Mouse (Mus musculus) T-helper 1 cell (primary cell): Measurements from ENCODE around the gene Calcoco1.

Experiments
- in situ Hi-C: fragments of 300-600 bp; cut with MboI, MseI; formaldehyde crosslinking; loops from one replicate; pipeline ENCODE4 v1.15.1; 2025; ENCODE audit warnings: high pct_unique_total_duplicates

Calcoco1 gene

DNA sequence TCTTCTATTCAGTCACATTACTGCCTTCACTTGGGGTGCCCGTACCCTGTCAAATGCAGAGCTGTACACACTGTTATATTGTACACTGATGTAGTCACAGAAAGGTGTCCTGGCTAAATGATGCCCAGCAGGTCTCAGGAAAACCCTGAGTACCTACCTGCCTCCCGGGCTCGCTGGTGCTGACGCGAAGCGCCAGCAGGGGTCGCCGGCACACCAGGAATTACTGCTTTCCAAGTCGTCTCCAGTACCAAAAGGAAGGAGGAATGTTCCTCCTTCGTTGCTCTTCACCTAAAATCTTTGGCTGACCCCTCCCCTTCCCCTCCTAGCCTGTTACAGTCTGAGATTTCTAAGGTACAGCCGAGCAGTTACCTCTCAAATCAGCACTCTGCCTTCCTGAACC lies 23.8 kb downstream of the Calcoco1 start:
- in situ Hi-C loops: no loop called here

GRCm38 (mm10) chr15:102696899-102697298 lies 25.1 kb downstream of the Calcoco1 start:
- in situ Hi-C loops: no loop called here

GRCm38 (mm10) chr15:102693600-102693999 lies 28.4 kb downstream of the Calcoco1 start:
- in situ Hi-C loops: no loop called here

- in situ Hi-C loops: no loop called here
Observed at GRCm38 (mm10) chr15:102692991-102693411, 29.0 kb downstream of the Calcoco1 start.

- in situ Hi-C loops: no loop called here
Observed at GRCm38 (mm10) chr15:102692321-102692804, 29.6 kb downstream of the Calcoco1 start.

DNA sequence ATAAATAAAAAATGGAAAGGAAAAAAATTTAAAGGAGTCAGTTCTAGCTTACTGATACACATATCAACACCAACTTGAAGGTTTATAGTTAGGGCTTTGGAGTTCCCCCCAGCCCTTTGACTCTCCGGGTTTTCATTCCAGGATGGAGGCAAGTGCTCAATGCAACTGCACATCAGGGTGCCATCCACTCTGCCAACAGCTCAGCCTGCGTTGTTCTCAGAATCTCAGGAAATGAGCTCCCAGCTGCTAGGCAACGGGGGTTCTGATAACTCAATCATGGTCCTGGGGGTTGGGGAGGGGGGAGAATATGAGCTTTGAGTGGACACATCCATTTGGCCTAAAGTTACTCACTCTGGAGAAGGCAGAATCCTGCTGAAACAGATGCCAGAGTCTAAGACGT lies 36.2 kb downstream of the Calcoco1 start:
- in situ Hi-C loops: loop anchor here (5.0 kb wide), 1 partner anchor 57 kb away; no protein-coding TSS in a partner anchor

DNA sequence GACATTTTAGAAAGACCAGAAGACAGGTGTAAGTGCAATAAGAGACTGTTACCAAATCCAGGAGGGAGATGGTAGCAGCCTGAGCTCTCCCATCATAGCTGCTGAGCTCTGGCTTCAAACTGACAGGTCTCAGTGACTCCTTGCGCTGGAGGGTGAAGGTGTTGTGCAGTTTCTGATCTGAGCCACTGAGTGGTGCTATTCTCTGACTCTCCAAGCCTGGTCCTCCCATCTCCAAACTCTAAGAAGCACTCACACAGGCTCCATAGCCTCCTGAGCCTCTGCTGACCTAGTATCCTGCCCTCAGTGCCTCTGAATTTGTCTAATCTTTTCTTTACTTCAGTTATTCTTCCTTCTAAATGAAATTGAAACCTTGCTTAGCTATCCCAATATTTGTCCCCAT lies 38.3 kb downstream of the Calcoco1 start:
- in situ Hi-C loops: no loop called here

- in situ Hi-C loops: no loop called here
Observed at GRCm38 (mm10) chr15:102676345-102676744, 45.6 kb downstream of the Calcoco1 start.

DNA sequence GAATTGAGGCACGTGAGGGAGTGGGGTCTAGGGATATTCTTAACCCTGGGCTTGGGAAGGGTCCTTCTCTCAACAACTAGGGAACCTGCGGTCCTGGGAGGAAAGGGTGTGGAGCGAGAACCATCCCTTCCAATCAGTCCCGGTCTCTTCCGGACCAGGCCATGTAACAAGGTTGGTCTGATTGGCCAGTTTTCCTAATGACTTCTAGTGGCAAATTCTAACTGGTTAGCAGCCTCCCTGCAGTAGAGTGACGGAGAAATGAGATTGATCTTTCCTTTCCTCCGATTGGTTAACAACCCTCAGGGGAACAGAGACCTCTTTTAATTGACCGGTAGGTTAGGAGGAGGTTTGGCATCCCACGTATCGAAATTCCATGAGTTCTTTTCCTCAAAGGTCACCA lies 48.4 kb downstream of the Calcoco1 start:
- in situ Hi-C loops: no loop called here

DNA sequence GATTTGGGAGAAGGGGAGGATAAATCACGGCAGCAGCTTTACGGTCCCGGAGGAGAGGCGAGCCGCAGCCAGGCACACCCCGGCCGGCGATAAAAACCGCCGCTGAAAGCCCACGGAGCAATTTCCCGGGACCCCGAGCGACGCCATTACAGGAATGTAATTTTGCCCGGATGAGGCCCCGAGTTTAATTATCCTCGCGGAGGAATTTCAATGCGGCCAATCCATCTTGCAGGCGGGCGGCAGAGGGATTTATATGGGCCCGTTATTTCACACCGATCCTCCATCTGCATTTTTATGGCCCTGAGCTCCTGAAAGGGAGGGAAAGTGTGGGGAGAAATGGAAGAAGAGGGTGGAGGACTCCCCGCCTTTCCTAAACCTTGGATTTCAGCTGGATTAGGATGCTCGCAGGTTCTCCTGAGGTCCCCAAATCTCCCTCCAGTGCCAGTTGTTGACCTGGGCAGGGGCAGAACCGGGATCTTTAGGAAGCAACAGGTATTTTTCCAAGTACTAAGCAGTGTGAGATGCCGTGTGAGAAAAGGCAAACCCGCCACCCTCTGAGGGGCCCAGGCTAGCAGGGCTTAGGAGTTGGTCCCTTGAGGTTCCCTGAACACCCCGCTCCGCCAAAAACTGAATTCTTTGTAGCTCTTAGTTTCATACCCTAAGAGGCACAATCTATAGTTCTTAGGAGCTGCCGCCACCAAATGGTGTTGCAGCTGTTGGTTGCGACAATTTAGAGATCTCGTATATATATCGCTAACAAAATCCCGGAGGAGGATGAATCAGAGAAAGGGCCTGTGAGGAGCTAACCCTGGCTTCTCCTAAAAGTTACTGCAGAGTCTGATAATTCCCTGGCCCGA lies 49.5 kb downstream of the Calcoco1 start, which contains the start of gene Atp5g2:
TSS of gene Atp5g2 (minus strand) at position 138 of the 857 bp plus-strand sequence.
- in situ Hi-C loops: no loop called here

GRCm38 (mm10) chr15:102671721-102672214 lies 50.2 kb downstream of the Calcoco1 start:
- in situ Hi-C loops: no loop called here

GRCm38 (mm10) chr15:102670767-102671575 lies 51.0 kb downstream of the Calcoco1 start:
- in situ Hi-C loops: no loop called here

GRCm38 (mm10) chr15:102670281-102670680 lies 51.7 kb downstream of the Calcoco1 start:
- in situ Hi-C loops: no loop called here

DNA sequence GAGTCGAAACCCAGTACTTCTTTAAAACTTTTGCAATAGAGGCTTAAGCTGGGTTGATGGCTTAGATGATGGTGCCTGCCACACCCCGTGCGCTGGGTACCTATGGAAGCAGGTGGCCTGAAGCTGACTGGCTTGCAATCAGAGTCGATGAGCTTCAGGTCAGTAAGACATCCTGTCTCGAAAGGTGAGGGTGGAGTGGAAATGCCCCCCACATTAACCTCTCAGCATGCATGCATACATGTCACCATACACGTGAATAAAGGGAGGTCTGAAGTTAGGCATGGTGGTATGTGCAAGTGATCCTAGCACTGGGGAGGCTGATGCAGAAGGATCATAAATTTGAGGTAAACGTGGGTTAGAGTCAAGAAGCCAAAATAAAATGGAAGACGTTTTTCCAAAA lies 52.4 kb downstream of the Calcoco1 start:
- in situ Hi-C loops: loop anchor here (5.0 to 10.0 kb wide), 2 partner anchors 42 to 215 kb away; partner anchors contain the start of genes Atf7, Gm28047 and Prr13

DNA sequence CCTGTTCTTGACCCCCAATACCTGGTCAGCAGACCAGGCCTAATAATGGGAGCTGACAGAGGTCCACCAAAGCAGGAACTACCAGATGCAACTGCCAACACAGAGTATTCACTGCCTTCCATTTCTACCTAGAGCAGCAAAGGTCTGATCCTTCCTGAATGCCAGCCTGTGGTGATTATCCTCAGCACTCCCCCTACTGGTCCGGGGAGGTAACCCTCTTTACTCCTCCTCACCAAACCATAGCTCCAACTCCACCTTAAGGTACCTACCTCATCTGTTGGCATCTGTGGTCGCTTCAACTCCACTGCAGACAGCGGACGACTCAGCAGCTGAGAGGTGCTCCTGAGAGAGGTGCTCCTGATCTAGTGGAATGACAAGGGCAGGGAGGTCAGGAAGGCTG lies 56.5 kb downstream of the Calcoco1 start:
- in situ Hi-C loops: loop anchor here (5.0 to 10.0 kb wide), 2 partner anchors 38 to 211 kb away; partner anchors contain the start of genes Atf7, Gm28047 and Prr13

GRCm38 (mm10) chr15:102663825-102664224 lies 58.2 kb downstream of the Calcoco1 start:
- in situ Hi-C loops: loop anchor here (10.0 kb wide), 1 partner anchor 209 kb away; the partner anchor contains the start of gene Prr13

DNA sequence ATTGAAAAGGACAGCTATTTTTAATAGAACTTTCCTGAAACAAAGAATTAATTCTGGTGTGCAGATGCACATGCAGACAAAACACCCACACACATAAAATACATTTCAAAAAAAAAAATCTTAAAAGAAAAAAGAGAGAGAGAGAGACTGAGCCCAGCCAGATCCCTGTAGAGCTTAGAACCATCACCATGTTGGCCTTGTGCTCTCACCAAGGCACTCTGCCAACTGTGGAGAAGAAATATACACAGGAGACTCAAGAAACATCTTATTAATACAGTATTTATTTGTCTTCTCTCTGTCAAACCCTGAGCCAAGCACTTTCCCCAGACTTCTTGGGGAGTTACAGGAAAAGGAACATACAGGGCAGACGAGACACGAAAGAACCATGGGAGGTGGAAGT lies 59.4 kb downstream of the Calcoco1 start:
- in situ Hi-C loops: loop anchor here (10.0 kb wide), 1 partner anchor 208 kb away; the partner anchor contains the start of gene Prr13

DNA sequence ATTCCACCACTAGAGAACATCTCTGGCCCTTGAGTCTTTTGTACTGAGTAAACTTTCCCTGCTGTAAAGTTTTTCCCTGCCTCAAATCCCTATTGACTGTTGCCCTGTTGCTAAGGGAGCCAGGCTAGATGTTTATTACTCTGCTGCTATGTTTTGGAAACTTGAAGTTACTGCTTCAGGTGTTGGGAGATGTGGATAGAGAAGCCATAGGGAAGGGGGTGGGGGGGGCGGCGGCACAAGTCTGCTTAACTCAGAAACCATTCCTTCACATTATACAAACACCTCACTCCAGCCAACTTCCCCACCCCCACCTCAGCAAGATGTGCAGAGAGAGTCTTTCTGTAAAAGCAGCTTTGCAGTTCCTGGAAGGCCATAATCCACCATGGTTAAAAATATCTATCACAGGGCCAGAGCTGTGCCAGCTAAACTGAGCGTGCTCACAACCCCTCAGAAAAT lies 64.0 kb downstream of the Calcoco1 start:
- in situ Hi-C loops: no loop called here
